Mouse (Mus musculus) heart, embryonic 14.5 days (tissue): ENCODE measurements around the gene Mki67. TPM values are rescaled to one million over a fixed set of nuclear protein-coding genes. Genes with fewer than 3 reads are reported as not detected.

ENCODE experiments used
- ATAC-seq: fragments of 200-750 bp; cut with Nextera tagmentation; 2 replicates; pipeline ENCODE4 v1.8.0; 2017; ENCODE audit warnings: low read depth, moderate TSS enrichment; ENCODE audit not compliant: insufficient number of reproducible peaks, insufficient read depth, low FRiP score
- H3K27ac ChIP-seq, 2 experiments: fragments of 200-500 bp in 1 of 2; fragments of 300-500 bp in 1 of 2; sonication (generic) in 1 of 2; replicated peaks in 1 of 2; 2 replicates each; pipeline ENCODE4 v1.5.1; 2012 to 2014; ENCODE audit warnings: low read depth in 2 of 2, low read length in 2 of 2, control low read depth in 1 of 2, mild to moderate bottlenecking in 1 of 2, mixed read lengths in 1 of 2; ENCODE audit not compliant: control insufficient read depth in 1 of 2, insufficient read depth in 1 of 2
- H3K27me3 ChIP-seq: fragments of 300-500 bp; sonication (generic); 2 replicates; pipeline ENCODE4 v1.6.1; 2014; ENCODE audit warnings: mild to moderate bottlenecking, low read length, control low read depth; ENCODE audit not compliant: control insufficient read depth, insufficient read depth
- H3K36me3 ChIP-seq: fragments of 300-500 bp; sonication (generic); 2 replicates; pipeline ENCODE4 v1.6.1; 2014; ENCODE audit warnings: mild to moderate bottlenecking, control low read depth, low read length, mixed read lengths; ENCODE audit not compliant: control insufficient read depth, insufficient read depth
- H3K4me1 ChIP-seq, 2 experiments: fragments of 200-500 bp in 1 of 2; fragments of 300-500 bp in 1 of 2; sonication (generic) in 1 of 2; 2 replicates each; pipeline ENCODE4 v1.6.1; 2012 to 2014; ENCODE audit warnings: low read length in 2 of 2, control low read depth in 1 of 2, mixed read lengths in 1 of 2; ENCODE audit not compliant: control insufficient read depth in 2 of 2, insufficient read depth in 2 of 2
- H3K4me2 ChIP-seq: fragments of 300-500 bp; sonication (generic); 2 replicates; pipeline ENCODE4 v1.6.1; 2014; ENCODE audit warnings: mild to moderate bottlenecking, low read length
- H3K4me3 ChIP-seq, 2 experiments: fragments of 200-500 bp in 1 of 2; fragments of 300-500 bp in 1 of 2; sonication (generic) in 1 of 2; 2 replicates each; pipeline ENCODE4 v1.5.1; 2012 to 2014; ENCODE audit warnings: low read length in 2 of 2, mild to moderate bottlenecking in 2 of 2, control low read depth in 1 of 2, low read depth in 1 of 2, moderate library complexity in 1 of 2; ENCODE audit not compliant: control insufficient read depth in 1 of 2, insufficient read depth in 1 of 2
- H3K9ac ChIP-seq: fragments of 300-500 bp; sonication (generic); 2 replicates; pipeline ENCODE4 v1.6.1; 2014; ENCODE audit warnings: mild to moderate bottlenecking, low read length
- H3K9me3 ChIP-seq: fragments of 300-500 bp; sonication (generic); 2 replicates; pipeline ENCODE4 v1.6.1; 2016; ENCODE audit warnings: low read length, control low read depth; ENCODE audit not compliant: control insufficient read depth
- WGBS: fragments of 180-500 bp; shearing (Covaris S2); extraction: QIAGEN DNeasy Blood & Tissue Kit; methylation state at CpG from one replicate; pipeline ENCODE4 v1.1.7; 2014; 5-methylcytosine and 5-hydroxymethylcytosine counted together
- polyA plus RNA-seq: library from polyadenylated mRNA; unstranded; fragments of >200 nt; fragmentation: Nextera tagmentation; extraction: Ambion mirVana; gene quantifications from 2 replicates; pipeline ENCODE4 v1.2.1, GENCODE M21; 2014

Gene Mki67
- polyA plus RNA-seq, 1 experiment from 2014 or later: 32.0 TPM

DNA sequence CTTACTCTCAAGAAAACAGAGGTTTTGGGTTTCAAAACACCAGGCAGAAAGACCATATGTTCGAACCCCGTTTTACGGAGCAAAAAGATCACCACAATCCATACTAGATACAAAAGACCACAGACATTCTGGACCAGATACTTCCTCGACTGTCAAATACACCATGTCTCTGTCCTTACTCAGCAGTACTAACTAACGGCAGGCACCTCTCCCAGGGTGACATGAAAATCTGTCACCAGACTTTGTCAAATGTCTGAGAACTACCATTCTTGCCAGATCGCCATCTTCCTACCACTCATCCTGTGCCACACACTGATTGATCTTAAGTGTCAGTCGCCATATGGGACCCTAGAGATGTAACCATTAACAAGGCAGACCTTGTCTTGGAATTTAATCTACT, 995 bp downstream of the Mki67 start:
- H3K9ac ChIP-seq: peak overlapping the region; percentile 86
- peaks cover 9% of the 10 kb centered on the region for H3K36me3 ChIP-seq
- peaks cover 2 to 16% of the 10 kb centered on the region in 2 experiments for H3K4me1 ChIP-seq
- H3K4me2 ChIP-seq: peak overlapping the region; percentile 61
- no peaks in the 10 kb centered on the region for H3K9me3 ChIP-seq
- WGBS: 3% methylated on average over 7 of the region's 7 CpGs
- peak overlapping the region; percentile 81 to 93 for H3K4me3 ChIP-seq
- peak overlapping the region; percentile 81 to 89; a peak in 2 of 4 replicates for H3K27ac ChIP-seq
- no peak for ATAC-seq
- H3K27me3 ChIP-seq: no peaks in the 10 kb centered on the region

DNA sequence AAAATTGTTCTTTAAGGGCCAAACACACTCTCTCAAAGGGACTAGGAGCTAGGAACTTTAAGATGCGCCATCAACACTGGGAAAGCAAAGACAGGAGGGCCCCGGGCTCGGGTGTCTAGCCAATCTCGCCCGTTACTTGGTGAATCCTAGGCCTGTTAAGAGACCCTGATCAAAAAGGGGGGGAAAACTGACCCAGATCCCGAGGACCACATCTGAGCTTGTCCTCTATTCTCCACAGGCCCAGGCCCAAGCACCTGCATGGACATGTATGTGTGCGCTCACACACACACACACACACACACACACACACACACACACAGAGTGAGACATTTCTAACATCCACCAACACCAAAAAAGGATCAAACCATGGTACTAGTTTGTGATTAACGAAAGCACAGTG, 2.8 kb downstream of the Mki67 start:
- ATAC-seq: no peak
- Histone ChIP-seq H3K9ac (peak overlapping the region; percentile 86), H3K4me3 (peak overlapping the region; percentile 16 to 81; a peak in 3 of 4 replicates), H3K9me3 (no peaks in the 10 kb centered on the region), H3K36me3 (peaks cover 27% of the 10 kb centered on the region), H3K27ac (no peak overlapping the region), H3K4me1 (peaks cover 2 to 16% of the 10 kb centered on the region in 2 experiments), H3K4me2 (peak overlapping the region; percentile 61), H3K27me3 (no peaks in the 10 kb centered on the region)
- WGBS: 72% methylated on average over 8 of the region's 8 CpGs

DNA sequence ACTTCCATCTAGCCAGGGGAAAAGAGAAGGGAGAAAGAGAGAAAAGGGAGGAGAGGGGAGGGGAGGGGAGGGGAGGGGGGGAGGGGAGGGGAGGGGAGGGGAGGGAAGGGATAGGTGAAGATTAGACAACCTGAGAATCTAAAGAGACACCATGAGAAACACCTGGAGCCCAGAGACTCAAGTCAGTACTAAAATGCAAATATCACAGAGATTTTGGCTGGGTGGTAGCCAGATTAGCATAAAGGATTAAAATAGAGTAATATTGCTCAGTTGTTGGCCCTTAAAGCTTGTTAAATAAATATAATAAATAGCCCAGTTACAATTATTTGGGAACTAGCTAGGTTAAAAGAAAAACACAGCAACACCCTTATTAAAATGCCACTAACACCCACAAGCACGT, 3.6 kb downstream of the Mki67 start:
- Histone ChIP-seq H3K9ac (no peak overlapping the region), H3K4me3 (peak overlapping the region in 1 of 2 experiments; percentile 81; a peak in 1 of 4 replicates), H3K4me1 (peaks cover 2 to 16% of the 10 kb centered on the region in 2 experiments), H3K27me3 (no peaks in the 10 kb centered on the region), H3K9me3 (no peaks in the 10 kb centered on the region), H3K4me2 (no peak overlapping the region), H3K27ac (no peak overlapping the region), H3K36me3 (peaks cover 35% of the 10 kb centered on the region)
- 93% methylated on average over 1 of the region's 1 CpGs for WGBS
- no peak for ATAC-seq

DNA sequence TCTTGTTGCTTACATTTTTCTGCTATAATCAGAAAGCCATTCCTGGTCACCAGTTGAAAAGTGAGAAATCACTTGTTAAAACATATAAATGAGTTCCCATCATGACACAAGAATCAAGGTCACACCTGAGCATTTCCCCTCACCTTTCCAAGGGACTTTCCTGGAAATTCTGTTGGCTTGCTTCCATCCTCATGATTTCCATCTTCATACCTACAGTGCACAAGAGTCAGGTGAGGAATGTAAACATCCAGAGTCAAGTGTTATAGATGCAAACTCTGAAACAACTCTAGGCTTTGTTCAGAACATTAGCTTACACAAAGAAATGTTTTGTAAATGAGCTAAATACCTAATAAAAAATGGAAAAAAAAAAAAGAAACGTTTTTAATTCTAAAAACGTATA, 5.5 kb downstream of the Mki67 start:
- no peaks in the 10 kb centered on the region for H3K27me3 ChIP-seq
- WGBS: 75% methylated on average over 2 of the region's 2 CpGs
- no peak overlapping the region for H3K4me2 ChIP-seq
- H3K36me3 ChIP-seq: peaks cover 53% of the 10 kb centered on the region
- H3K4me3 ChIP-seq: no peak overlapping the region
- H3K27ac ChIP-seq: no peak overlapping the region
- no peak overlapping the region for H3K9ac ChIP-seq
- H3K9me3 ChIP-seq: no peaks in the 10 kb centered on the region
- H3K4me1 ChIP-seq: peaks cover 0 to 10% of the 10 kb centered on the region in 2 experiments
- ATAC-seq: no peak

DNA sequence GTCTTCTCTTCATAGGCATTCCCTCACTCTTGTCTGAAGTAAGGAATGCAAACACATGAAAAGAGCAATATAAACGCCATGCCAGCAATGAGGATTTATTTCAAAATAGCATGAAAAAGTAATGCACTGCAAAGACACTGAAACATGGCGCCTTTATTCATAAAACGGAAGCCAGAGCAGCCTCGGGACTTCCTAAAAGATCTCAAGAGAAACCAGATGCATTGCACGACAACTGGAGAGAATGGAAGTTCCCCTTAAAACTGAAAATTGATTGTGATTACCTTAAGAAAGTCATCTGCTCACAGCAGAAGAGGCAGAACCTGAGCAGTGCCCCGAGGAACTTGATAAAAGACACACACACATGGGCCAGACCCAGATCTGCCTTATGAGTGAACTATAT, 10.4 kb downstream of the Mki67 start:
- no peak for ATAC-seq
- Histone ChIP-seq H3K4me1 (no peaks in the 10 kb centered on the region), H3K4me3 (no peak overlapping the region), H3K27ac (no peak overlapping the region), H3K27me3 (no peaks in the 10 kb centered on the region), H3K9me3 (no peaks in the 10 kb centered on the region), H3K4me2 (no peak overlapping the region), H3K9ac (no peak overlapping the region), H3K36me3 (peaks cover 99% of the 10 kb centered on the region)
- 91% methylated on average over 6 of the region's 6 CpGs for WGBS

DNA sequence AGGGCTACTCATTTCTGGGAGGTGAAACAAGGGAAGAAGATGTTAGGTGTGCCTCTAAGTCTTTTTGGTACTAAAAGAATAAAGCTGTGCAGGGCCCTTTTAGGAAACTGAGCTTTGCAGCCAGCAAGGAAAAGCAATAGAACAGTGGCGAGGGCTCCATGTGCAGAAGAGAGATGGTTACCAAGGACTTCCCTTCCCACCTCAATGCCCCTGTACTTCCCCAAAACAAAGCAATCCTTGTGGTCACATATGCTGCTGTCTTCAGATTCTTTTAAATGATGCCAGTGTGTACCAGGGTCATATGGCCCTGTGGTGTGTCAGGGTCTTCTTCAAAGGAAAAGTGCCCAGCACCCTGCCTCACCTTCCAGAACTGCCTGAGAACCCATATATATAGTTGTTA, 11.1 kb downstream of the Mki67 start:
- Histone ChIP-seq H3K4me1 (peaks cover 0 to 1% of the 10 kb centered on the region in 2 experiments; a peak in 2 of 4 replicates), H3K9ac (no peak overlapping the region), H3K4me2 (no peak overlapping the region), H3K27me3 (no peaks in the 10 kb centered on the region), H3K9me3 (no peaks in the 10 kb centered on the region), H3K36me3 (peaks cover 99% of the 10 kb centered on the region), H3K27ac (no peak overlapping the region), H3K4me3 (no peak overlapping the region)
- WGBS: 100% methylated on average over 1 of the region's 1 CpGs
- no peak for ATAC-seq

DNA sequence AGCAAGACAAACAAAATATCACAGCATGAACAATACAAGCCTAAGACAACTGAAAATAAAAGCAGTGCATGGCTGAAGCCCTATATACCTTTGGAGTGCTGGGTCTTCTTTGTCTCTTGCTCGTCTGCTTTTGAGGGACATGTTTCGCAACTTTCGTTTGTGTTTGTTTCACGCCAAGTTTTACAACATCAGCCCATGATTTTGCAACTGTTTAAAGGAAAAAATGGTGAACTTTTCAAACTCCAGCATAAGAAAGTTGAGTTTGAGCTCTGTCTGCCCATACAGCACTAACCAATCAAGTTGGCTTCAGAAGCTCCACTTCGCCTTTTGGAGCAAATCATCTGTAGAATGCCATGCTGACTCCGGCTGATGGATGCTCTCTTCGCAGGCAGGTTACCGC, 11.9 kb downstream of the Mki67 start:
- Histone ChIP-seq H3K9ac (no peak overlapping the region), H3K27ac (no peak overlapping the region), H3K27me3 (no peaks in the 10 kb centered on the region), H3K9me3 (no peaks in the 10 kb centered on the region), H3K4me3 (no peak overlapping the region), H3K4me2 (no peak overlapping the region), H3K4me1 (peaks cover 2 to 7% of the 10 kb centered on the region in 2 experiments), H3K36me3 (peaks cover 100% of the 10 kb centered on the region)
- 94% methylated on average over 8 of the region's 8 CpGs for WGBS
- no peak for ATAC-seq

DNA sequence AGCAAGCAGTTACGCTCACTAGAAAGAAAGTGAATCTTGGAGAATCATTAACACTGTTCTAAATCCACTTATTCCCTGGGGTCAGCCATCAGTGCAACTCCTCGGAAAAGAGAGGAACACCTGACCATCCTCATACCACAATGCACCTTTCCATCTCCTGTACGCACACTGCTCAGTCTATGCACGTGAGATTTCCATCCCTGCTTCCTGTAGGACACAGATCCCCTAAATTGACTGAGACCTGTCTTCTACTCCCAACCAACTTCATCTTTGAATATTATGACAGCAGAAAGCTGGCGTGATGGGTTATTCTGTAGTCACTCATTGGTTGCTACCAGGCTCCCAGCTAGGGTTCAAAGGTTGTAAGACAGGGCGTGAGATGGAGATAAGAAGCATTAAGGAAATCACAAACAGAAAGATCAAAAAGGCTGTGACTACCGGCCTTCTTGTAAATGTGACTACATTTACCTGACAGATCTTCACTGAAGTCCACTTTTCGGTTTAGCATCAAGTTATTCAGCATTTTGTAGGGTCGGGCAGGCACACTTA, 12.5 kb downstream of the Mki67 start:
- H3K4me1 ChIP-seq: peaks cover 3 to 7% of the 10 kb centered on the region in 2 experiments
- no peak overlapping the region for H3K9ac ChIP-seq
- H3K4me2 ChIP-seq: no peak overlapping the region
- ATAC-seq: no peak
- H3K36me3 ChIP-seq: peaks cover 100% of the 10 kb centered on the region
- 90% methylated on average over 9 of the region's 9 CpGs for WGBS
- no peaks in the 10 kb centered on the region for H3K27me3 ChIP-seq
- H3K27ac ChIP-seq: no peak overlapping the region
- H3K4me3 ChIP-seq: no peak overlapping the region
- H3K9me3 ChIP-seq: no peaks in the 10 kb centered on the region
